Comparison of ENCODE assay signal across 28 mouse cellular contexts in genomic region chr2:4608253-4608652, GRCm38 (mm10). TPM values are rescaled to one million over a fixed set of nuclear protein-coding genes. Genes with fewer than 3 reads are reported as not detected.
DNase-seq lines count a peak whose midpoint lies in the region; ATAC-seq and TF ChIP-seq lines count a peak whose summit lies in the region.
"Had no signal": no experiment of that assay in that cellular context is flagged by ENCODE, and none has a peak within 500 bp of the region (broad histone marks: within the 10 kb centered on the region; RNA-seq: fewer than 3 reads in every experiment).

No protein-coding gene starts in this region.

- no peak overlapping the region for H3K4me2 ChIP-seq in forebrain, postnatal 0 days (ENCODE audit: low read depth)
- H3K4me2 ChIP-seq in forebrain, embryonic 13.5 days: no peak overlapping the region
- H3K4me2 ChIP-seq in neural tube, embryonic 13.5 days: no peak overlapping the region
- no peak overlapping the region for H3K4me2 ChIP-seq in embryonic facial prominence, embryonic 13.5 days
- H3K4me2 ChIP-seq: heart, embryonic 11.5 days; hindbrain, embryonic 13.5 days; liver, embryonic 12.5 days; midbrain, embryonic 13.5 days had no signal

- H3K4me1 ChIP-seq in forebrain, postnatal 0 days (ENCODE audit: insufficient read depth): no peaks in the 10 kb centered on the region
- H3K4me1 ChIP-seq in forebrain, embryonic 13.5 days: no peaks in the 10 kb centered on the region; the same call in 1 of the 2 replicates
- H3K4me1 ChIP-seq in neural tube, embryonic 13.5 days (replicated peaks): peaks cover 9% of the 10 kb centered on the region
- H3K4me1 ChIP-seq in embryonic facial prominence, embryonic 13.5 days: 0 out of 2 replicates have a peak, but pooled peaks cover 7% of the 10 kb centered on the region
- H3K4me1 ChIP-seq: hindbrain, embryonic 13.5 days; liver, embryonic 12.5 days; midbrain, embryonic 13.5 days had no signal

- H3K27ac ChIP-seq in forebrain, postnatal 0 days (ENCODE audit: low read depth, low read length): no peak overlapping the region
- H3K27ac ChIP-seq in forebrain, embryonic 13.5 days: no peak overlapping the region
- peak overlapping the region; percentile 28; the same call in 1 of the 2 replicates for H3K27ac ChIP-seq in neural tube, embryonic 13.5 days (replicated peaks)
- peak overlapping the region; percentile 29; the same call in 1 of the 2 replicates for H3K27ac ChIP-seq in embryonic facial prominence, embryonic 13.5 days
- H3K27ac ChIP-seq: left cerebral cortex, adult 2 months; liver, embryonic 12.5 days; midbrain, embryonic 13.5 days; stomach, postnatal 0 days had no signal

- H3K9me3 ChIP-seq in forebrain, postnatal 0 days (ENCODE audit: low read length): no peaks in the 10 kb centered on the region
- H3K9me3 ChIP-seq in forebrain, embryonic 13.5 days (replicated peaks): no peaks in the 10 kb centered on the region
- no peaks in the 10 kb centered on the region for H3K9me3 ChIP-seq in neural tube, embryonic 13.5 days
- H3K9me3 ChIP-seq in embryonic facial prominence, embryonic 13.5 days: no peaks in the 10 kb centered on the region
- H3K9me3 ChIP-seq: G1E; hindbrain, embryonic 13.5 days; liver, embryonic 12.5 days; megakaryocyte, embryonic 14.5 days; midbrain, embryonic 13.5 days had no signal

- no peak overlapping the region for H3K9ac ChIP-seq in forebrain, postnatal 0 days
- H3K9ac ChIP-seq in forebrain, embryonic 13.5 days: no peak overlapping the region
- no peak overlapping the region for H3K9ac ChIP-seq in neural tube, embryonic 13.5 days
- no peak overlapping the region for H3K9ac ChIP-seq in embryonic facial prominence, embryonic 13.5 days
- H3K9ac ChIP-seq: hindbrain, embryonic 13.5 days; liver, embryonic 12.5 days; liver, postnatal 0 days; midbrain, embryonic 13.5 days had no signal

- no peak for DNase-seq in forebrain, postnatal 0 days
- no peak for DNase-seq in neural tube, embryonic 10.5 days (ENCODE audit: extremely low spot score, low spot score)
- DNase-seq in heart, adult 11 months: no peak
- no peak for DNase-seq in testis, postnatal 10 days (ENCODE audit: low spot score)
- DNase-seq: adrenal gland, adult 8-10 months; B cell, adult 2 months; cerebellum, adult 11-12 months; cerebellum, adult 9-11 months; gastrocnemius, postnatal 14 days; heart, postnatal 36 days; kidney, postnatal 14 days; liver, postnatal 0 days; lung, postnatal 4 days; right cerebral cortex, postnatal 4 days; thymus, adult 2 months; thymus, postnatal 36 days had no signal

- ATAC-seq in forebrain, postnatal 0 days: peak; percentile 45
- no peak; the same call in 1 of the 2 replicates for ATAC-seq in forebrain, embryonic 13.5 days
- no peak for ATAC-seq in neural tube, embryonic 13.5 days (ENCODE audit: low read depth)
- ATAC-seq in embryonic facial prominence, embryonic 13.5 days (ENCODE audit: insufficient number of reproducible peaks, insufficient read depth, low FRiP score, low TSS enrichment, low read depth): no peak
- ATAC-seq: intestine, postnatal 0 days; liver, embryonic 12.5 days; liver, postnatal 0 days; midbrain, embryonic 13.5 days had no signal

- H3K36me3 ChIP-seq in forebrain, postnatal 0 days (ENCODE audit: insufficient read depth): peaks cover 84% of the 10 kb centered on the region
- peaks cover 99% of the 10 kb centered on the region for H3K36me3 ChIP-seq in forebrain, embryonic 13.5 days (ENCODE audit: poor library complexity, severe bottlenecking)
- H3K36me3 ChIP-seq in neural tube, embryonic 13.5 days: peaks cover 98% of the 10 kb centered on the region
- H3K36me3 ChIP-seq in embryonic facial prominence, embryonic 13.5 days: peaks cover 96% of the 10 kb centered on the region

- no peak for TF ChIP-seq CTCF in forebrain, postnatal 0 days (IDR thresholded peaks at IDR 0.05; ENCODE audit: low read depth)

- no peaks in the 10 kb centered on the region for H3K27me3 ChIP-seq in forebrain, postnatal 0 days (ENCODE audit: insufficient read depth, low read length)
- no peaks in the 10 kb centered on the region for H3K27me3 ChIP-seq in forebrain, embryonic 13.5 days
- H3K27me3 ChIP-seq in neural tube, embryonic 13.5 days: no peaks in the 10 kb centered on the region
- no peaks in the 10 kb centered on the region for H3K27me3 ChIP-seq in embryonic facial prominence, embryonic 13.5 days
- H3K27me3 ChIP-seq: hindbrain, embryonic 13.5 days; liver, embryonic 12.5 days; megakaryocyte, embryonic 14.5 days; midbrain, embryonic 13.5 days had no signal

- 50% methylated on average over 3 of the region's 3 CpGs for WGBS in forebrain, postnatal 0 days
- 73% methylated on average over 3 of the region's 3 CpGs for WGBS in forebrain, embryonic 13.5 days
- 63% methylated on average over 3 of the region's 3 CpGs for WGBS in neural tube, embryonic 13.5 days
- 79% methylated on average over 3 of the region's 3 CpGs for WGBS in embryonic facial prominence, embryonic 13.5 days

- no peak overlapping the region for H3K4me3 ChIP-seq in forebrain, postnatal 0 days (ENCODE audit: low read depth, low read length)
- no peak overlapping the region for H3K4me3 ChIP-seq in forebrain, embryonic 13.5 days
- no peak overlapping the region for H3K4me3 ChIP-seq in neural tube, embryonic 13.5 days
- no peak overlapping the region for H3K4me3 ChIP-seq in embryonic facial prominence, embryonic 13.5 days
- H3K4me3 ChIP-seq: hindbrain, embryonic 13.5 days; left cerebral cortex, adult 2 months; liver, embryonic 12.5 days; megakaryocyte, embryonic 14.5 days; midbrain, embryonic 13.5 days had no signal

RNA-seq across cellular contexts. Expression of gene Prpf18, which starts 43.7 kb away (rescaled TPM):
- 43.0 and 47.2 TPM in 2 replicates for total RNA-seq in forebrain, postnatal 0 days (2014; rRNA removed)
- polyA plus RNA-seq in forebrain, postnatal 0 days (2015; fragmentation: Nextera tagmentation; extraction: Ambion mirVana): 22.0 and 31.4 TPM in 2 replicates
- polyA plus RNA-seq in forebrain, embryonic 13.5 days (2015; fragmentation: Nextera tagmentation; extraction: Ambion mirVana): 52.6 and 52.9 TPM in 2 replicates
- polyA plus RNA-seq in neural tube, embryonic 13.5 days (2015; fragmentation: Nextera tagmentation; extraction: Ambion mirVana): 42.6 and 43.5 TPM in 2 replicates
- 38.4 and 40.8 TPM in 2 replicates for polyA plus RNA-seq in embryonic facial prominence, embryonic 13.5 days (2015; fragmentation: Nextera tagmentation; extraction: Ambion mirVana)

Comparison
In these comparisons a context has a peak if more than half of its experiments do, and no peak if none do; other contexts are left out.
1. H3K27ac ChIP-seq: peak in neural tube, embryonic 13.5 days (single experiment) and embryonic facial prominence, embryonic 13.5 days (single experiment); none in forebrain, postnatal 0 days (single experiment) and forebrain, embryonic 13.5 days (single experiment).